Mouse (Mus musculus) embryonic fibroblast, embryonic 13.5 days (primary cell): ENCODE measurements around the gene Gm28308.

ENCODE experiments used
- CTCF ChIP-seq: IDR thresholded peaks from 2 replicates; pipeline ENCODE4 v1.5.1; 2011; ENCODE audit warnings: mild to moderate bottlenecking, control low read depth, low read length, moderate library complexity, borderline replicate concordance; ENCODE audit not compliant: insufficient read depth
- POLR2A ChIP-seq: IDR thresholded peaks from 2 replicates; pipeline ENCODE4 v1.6.1; 2011; ENCODE audit warnings: low read depth, mild to moderate bottlenecking, control low read depth, low read length, moderate library complexity

DNA sequence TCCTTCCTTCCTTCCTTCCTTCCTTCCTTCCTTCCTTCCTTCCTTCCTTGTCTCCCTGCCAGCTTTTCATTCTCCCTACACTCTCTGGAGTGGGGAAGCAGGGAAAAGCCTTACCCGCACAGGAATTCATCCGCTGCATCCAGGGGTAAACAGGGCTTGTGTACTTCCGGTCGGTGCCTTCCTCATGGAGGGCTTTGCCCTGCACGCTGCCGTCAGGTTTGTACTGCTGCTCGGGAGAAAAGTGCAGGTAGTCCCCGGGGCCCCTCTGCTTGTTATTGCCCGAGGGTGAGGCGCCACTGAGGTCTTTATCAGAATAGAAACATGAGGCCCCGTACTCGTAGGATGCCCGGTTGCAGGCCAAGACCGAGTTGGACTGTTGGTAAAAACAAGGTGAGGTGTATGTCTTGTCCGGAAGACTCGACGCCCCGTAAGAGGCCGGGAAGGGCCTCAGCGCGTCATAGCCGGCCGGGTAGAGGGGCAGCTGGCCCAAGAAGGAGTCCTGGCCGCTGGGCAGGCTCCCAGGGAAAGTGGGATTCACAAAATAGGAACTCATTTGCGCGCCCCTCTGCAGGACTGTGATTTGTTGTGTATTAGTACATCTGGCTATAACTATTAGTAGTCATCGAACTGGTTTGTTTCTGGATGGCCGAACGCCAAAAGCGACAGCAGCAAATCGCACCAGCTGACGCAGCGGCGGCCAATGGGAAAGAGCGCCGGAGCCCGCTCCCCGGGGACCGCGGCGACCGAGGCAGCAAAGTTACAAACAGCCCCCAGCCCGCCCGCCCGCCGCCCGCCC is 4.9 kb downstream of the Gm28308 start, which contains the start of gene Hoxa6:
- TF ChIP-seq CTCF (no peak), POLR2A (no peak)
